Mouse (Mus musculus) mature B cell (primary cell): ENCODE data around the gene Lce1c.
"Not testable (repeated sequence)": the region's sequence is repeated elsewhere in the genome, so short reads cannot be mapped to it uniquely, and the experiment has no call there.

Source experiments
- in situ Hi-C: fragments of 300-500 bp; cut with MboI; formaldehyde crosslinking; loops from 2 replicates; pipeline ENCODE4 v1.14.3; 2019

The Lce1c gene

GRCm38 (mm10) chr3:92678947-92679346 lies at the start of gene Lce1c:
Gene Lce1c, plus strand, starts transcription at chr3:92679247.
- in situ Hi-C loops: no loop called here

DNA sequence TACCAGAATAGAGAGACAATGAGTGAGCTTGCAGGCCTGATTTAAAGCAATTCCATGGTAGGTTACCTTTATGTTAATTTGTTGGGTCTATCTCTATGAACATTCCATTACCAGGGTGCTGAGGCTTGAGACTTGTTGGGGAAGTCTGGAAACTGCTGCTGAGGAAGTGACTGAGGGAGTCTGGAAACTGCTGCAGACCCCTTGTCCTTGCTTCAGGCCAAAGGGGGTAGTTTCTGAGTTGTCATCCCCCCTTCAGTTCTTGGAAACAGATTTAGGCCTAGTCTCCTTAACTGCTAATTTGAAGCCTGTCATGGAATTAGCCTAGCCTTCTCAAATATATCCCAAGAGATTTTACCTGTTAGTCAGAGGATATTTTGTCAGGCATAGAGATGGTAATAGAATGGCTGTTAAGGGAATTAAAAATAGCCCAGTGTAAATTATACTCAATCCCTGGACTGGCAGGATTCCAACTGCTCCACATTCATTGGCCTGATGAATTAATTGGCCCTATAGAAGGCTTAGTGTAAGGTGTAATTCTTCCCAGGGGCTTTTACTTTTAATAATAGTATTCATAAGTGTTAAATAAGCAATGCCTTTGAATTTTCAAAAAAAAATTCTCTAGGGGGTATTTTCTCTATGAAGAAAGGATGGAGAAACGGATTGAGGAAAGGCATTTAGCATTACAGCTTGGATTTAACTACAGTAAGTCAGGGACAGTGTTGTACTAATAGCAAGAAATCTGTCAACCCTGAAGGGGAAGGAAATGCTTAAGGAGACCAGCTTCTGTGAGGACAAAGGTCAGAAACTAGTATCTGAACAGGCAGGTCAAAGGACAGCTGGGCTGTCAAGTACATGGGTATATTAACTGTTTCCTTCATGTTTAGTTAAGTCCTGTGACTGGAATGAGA lies 41.0 kb upstream of the Lce1c start:
- in situ Hi-C loops: no loop called here

GRCm38 (mm10) chr3:92638653-92638991 lies 40.4 kb upstream of the Lce1c start:
- in situ Hi-C loops: no loop called here

DNA sequence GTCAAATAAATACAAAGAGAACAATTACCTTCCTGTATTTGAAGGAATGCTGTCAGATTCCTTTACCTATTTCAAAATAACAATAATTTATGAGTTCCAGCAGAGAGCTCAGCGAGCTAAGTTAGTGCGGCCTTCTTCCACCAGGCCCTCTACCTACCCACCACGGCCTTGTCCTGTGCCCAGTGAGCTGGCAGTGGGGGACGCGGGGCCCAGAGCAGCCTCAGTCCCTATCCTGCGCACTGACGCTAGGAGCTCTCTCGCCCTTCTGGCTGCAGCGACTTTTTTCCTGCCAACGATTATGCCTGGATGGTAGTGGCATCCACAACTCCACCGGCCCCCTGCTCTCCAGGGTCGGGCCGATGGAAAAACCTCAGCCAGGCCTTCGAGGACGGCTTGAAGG lies 39.2 kb upstream of the Lce1c start:
- in situ Hi-C loops: no loop called here

DNA sequence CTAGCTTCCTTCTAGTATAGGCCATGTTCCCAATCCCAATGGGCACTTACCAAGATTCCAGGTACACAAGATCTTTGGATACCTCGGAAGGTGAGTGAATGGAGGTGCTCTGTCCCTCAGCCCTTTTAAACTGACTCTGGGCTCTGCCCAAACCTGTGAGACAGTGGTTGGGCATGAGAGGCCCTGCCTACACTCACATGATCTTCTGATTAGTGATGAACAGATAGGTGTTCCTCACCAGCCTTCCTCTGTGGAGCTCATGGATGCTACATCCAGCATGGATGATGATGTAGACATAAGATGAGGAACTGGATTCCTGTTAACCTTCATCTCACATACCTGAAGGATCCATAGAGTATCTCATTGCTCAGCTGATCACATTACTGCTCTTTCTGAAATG lies 30.8 kb upstream of the Lce1c start, which contains the start of gene Lce1a1:
Gene Lce1a1 (minus strand): TSS at position 101 of the 400 bp plus-strand sequence.
- in situ Hi-C loops: no loop called here

DNA sequence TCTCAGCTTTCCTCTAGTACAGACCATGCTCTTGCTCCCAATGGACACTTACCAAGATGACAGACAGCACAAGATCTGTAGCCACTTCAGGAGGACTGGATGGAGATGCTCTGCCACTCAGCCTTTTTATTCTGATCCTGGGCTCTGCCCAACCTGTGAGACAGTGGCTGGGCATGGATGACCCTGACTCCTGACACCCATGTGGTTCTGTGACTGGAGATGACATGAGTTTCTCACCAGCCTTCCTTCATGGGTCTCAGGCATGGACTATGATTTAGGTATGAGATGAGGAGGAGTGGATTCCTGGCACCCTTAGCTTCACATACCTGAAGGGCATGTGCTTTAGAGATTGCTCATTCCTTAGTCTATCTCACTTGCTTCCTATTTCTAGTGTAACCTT lies 22.2 kb upstream of the Lce1c start, which contains the start of gene Lce1b:
Gene Lce1b (minus strand): TSS at position 101 of the 400 bp plus-strand sequence.
- in situ Hi-C loops: no loop called here

DNA sequence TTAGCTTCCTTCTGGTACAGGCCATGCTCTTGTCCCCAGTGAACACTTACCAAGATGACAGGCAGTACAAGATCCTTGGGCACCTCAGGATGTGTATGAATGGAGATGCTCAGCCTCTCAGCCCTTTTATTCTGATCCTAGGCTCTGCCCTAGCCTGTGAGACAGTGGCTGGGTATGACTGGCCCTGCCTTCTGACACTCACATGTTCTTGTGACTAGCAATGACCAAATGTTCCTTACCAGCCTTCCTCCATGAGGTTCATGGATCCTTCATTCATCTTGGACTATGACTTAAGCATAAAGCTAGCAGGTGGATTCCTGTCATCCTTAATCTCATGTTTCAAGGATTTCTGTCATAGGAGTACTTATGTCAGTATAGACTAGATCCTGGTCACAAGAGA lies 8.8 kb upstream of the Lce1c start, which contains the start of gene Lce1a2:
Gene Lce1a2 (minus strand): TSS at position 101 of the 400 bp plus-strand sequence.
- in situ Hi-C loops: no loop called here

DNA sequence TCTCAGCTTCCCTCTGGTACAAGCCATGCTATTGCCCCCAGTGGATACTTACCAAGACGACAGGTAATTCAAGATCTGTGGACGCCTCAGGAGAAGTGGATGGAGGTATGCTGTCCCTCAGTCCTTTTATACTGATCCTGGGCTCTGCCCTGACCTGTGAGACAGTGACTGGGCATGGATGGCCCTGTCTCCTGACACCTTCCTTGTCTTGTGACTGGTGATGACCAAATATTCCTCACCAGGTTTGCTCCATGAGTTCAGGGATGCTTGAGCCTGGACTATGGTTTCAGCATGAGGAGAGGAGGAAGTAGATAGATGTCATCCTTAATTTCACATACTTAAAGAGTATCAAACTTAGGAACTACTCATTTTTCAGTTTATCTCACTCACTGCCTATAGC lies 8.1 kb downstream of the Lce1c start, which contains the start of gene Lce1d:
Gene Lce1d (minus strand): TSS at position 101 of the 400 bp plus-strand sequence.
- in situ Hi-C loops: no loop called here

GRCm38 (mm10) chr3:92689154-92689553 lies 10.1 kb downstream of the Lce1c start:
- in situ Hi-C loops: not testable (repeated sequence)

DNA sequence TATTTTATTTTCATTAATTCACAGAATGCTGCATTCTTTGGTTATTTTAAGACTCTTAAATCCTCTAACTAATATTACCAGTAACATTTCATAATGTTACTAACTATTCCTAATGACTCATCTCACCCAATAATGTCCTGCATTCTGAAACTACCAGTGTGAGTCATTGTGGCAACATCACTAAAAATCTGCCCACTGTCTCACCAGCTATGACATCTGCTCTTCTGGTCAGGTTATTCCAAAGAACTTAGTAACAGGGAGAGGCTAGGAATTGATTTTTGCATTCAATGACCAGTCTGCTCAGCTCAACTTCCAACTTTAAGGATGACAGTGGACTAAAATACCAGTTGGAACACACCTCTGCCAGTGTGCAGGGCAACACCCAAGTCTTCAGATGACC lies 12.6 kb downstream of the Lce1c start:
- in situ Hi-C loops: no loop called here

GRCm38 (mm10) chr3:92694613-92695012 lies 15.6 kb downstream of the Lce1c start:
- in situ Hi-C loops: no loop called here

DNA sequence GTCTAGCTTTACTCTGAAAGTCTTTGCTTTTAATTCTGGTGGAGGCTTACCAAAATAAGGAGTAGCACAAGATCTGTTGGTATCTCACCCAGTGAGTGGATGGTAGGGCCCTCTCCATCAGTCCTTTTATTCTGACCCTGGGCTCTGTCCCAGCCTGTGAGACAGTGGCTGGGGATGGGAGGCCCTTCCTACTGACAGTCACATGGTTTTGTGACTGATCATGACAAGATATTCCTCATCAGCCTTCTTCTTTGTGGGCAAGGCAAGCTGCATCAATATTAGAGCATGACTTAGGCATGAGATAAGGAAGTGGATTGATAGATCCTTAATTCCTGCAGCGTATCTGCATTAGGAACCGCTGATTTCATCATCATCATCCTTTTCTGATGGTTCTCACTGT lies 29.9 kb downstream of the Lce1c start, which contains the start of gene Lce1e:
Gene Lce1e (minus strand): TSS at position 101 of the 400 bp plus-strand sequence.
- in situ Hi-C loops: no loop called here

- in situ Hi-C loops: no loop called here
Observed at GRCm38 (mm10) chr3:92715122-92715521, 36.1 kb downstream of the Lce1c start.

- in situ Hi-C loops: no loop called here
Observed at GRCm38 (mm10) chr3:92720250-92720649, 41.2 kb downstream of the Lce1c start, which contains the start of gene Lce1f. Gene Lce1f, minus strand, starts transcription at chr3:92720350.

DNA sequence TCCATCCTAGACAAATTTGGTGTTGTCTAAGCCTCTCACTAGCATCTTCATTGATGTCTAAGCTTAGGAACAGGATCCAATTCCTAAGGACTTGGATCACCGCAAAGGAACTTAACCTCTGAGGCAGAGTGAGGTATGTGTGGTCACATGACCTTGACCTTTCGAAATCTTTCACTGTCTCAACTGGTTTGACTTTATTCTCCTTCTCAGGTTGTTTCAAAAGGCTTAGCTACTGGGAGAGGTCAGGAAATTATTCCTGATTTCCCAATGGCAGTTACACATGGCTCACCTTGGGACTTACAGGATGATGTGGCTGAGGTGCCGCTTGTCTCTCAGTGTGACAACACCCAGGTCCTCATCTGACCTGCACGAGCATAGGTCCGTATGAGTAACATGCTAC lies 43.6 kb downstream of the Lce1c start:
- in situ Hi-C loops: no loop called here
